In genomic region chr5:135917327-135918058, GRCm38 (mm10) we compare ENCODE assay signal across 15 mouse cellular contexts. TPM values are rescaled to one million over a fixed set of nuclear protein-coding genes. Genes with fewer than 3 reads are reported as not detected.
A peak's percentile ranks its signal among the peaks of the same experiment; 100 is the strongest.
DNase-seq lines count a peak whose midpoint lies in the region; ATAC-seq and TF ChIP-seq lines count a peak whose summit lies in the region.
"Had no signal": no experiment of that assay in that cellular context is flagged by ENCODE, and none has a peak within 500 bp of the region (broad histone marks: within the 10 kb centered on the region; RNA-seq: fewer than 3 reads in every experiment).

No protein-coding gene starts in this region.

- H3K27ac ChIP-seq in heart, embryonic 15.5 days, result peak overlapping the region; percentile 68; the same call in 1 of the 2 replicates
- H3K27ac ChIP-seq in liver, postnatal 0 days (ENCODE audit: low read depth), result no peak overlapping the region
- no peak overlapping the region for H3K27ac ChIP-seq in liver, embryonic 12.5 days
- peak overlapping the region; percentile 99 for H3K27ac ChIP-seq in brown adipose tissue, adult 24 weeks (replicated peaks; ENCODE audit: low read depth, low read length)
- H3K27ac ChIP-seq in hindbrain, embryonic 13.5 days, result no peak overlapping the region
- H3K27ac ChIP-seq: forebrain, embryonic 12.5 days; hindbrain, embryonic 12.5 days; liver, embryonic 15.5 days had no signal

- H3K4me3 ChIP-seq in heart, embryonic 15.5 days, result no peak overlapping the region
- no peak overlapping the region for H3K4me3 ChIP-seq in liver, postnatal 0 days (ENCODE audit: low read depth, low read length)
- H3K4me3 ChIP-seq in liver, embryonic 12.5 days, result no peak overlapping the region
- no peak overlapping the region for H3K4me3 ChIP-seq in G1E (ENCODE audit: low read depth, low read length)
- H3K4me3 ChIP-seq in brown adipose tissue, adult 24 weeks (ENCODE audit: insufficient read depth, low read depth, low read length), result no peak overlapping the region
- H3K4me3 ChIP-seq in hindbrain, embryonic 13.5 days, result no peak overlapping the region
- H3K4me3 ChIP-seq: forebrain, embryonic 12.5 days; hindbrain, embryonic 12.5 days; liver, embryonic 15.5 days had no signal

- no peaks in the 10 kb centered on the region for H3K27me3 ChIP-seq in heart, embryonic 15.5 days
- H3K27me3 ChIP-seq in liver, postnatal 0 days (ENCODE audit: insufficient read depth, low read length), result no peaks in the 10 kb centered on the region
- no peaks in the 10 kb centered on the region for H3K27me3 ChIP-seq in liver, embryonic 12.5 days (replicated peaks)
- H3K27me3 ChIP-seq in G1E (ENCODE audit: insufficient read depth, low read length), result no peaks in the 10 kb centered on the region
- no peaks in the 10 kb centered on the region for H3K27me3 ChIP-seq in hindbrain, embryonic 13.5 days
- H3K27me3 ChIP-seq: forebrain, embryonic 12.5 days; hindbrain, embryonic 12.5 days; liver, embryonic 15.5 days had no signal

- DNase-seq in heart, postnatal 4 days, result no peak
- DNase-seq in liver, postnatal 0 days, result no peak
- no peak for DNase-seq in G1E (ENCODE audit: low spot score)
- no peak for DNase-seq in spleen, postnatal 14 days (ENCODE audit: low spot score in 2 of 2)
- DNase-seq: gastrocnemius, postnatal 14 days; kidney, postnatal 25 days; spleen, adult 18-20 months had no signal

- H3K4me2 ChIP-seq in heart, embryonic 15.5 days, result no peak overlapping the region
- no peak overlapping the region for H3K4me2 ChIP-seq in liver, postnatal 0 days (ENCODE audit: low read depth, low read length)
- no peak overlapping the region for H3K4me2 ChIP-seq in liver, embryonic 12.5 days
- no peak overlapping the region for H3K4me2 ChIP-seq in hindbrain, embryonic 13.5 days
- H3K4me2 ChIP-seq: forebrain, embryonic 12.5 days; hindbrain, embryonic 12.5 days; liver, embryonic 15.5 days had no signal

- H3K9me3 ChIP-seq in heart, embryonic 15.5 days (replicated peaks), result no peaks in the 10 kb centered on the region
- no peaks in the 10 kb centered on the region for H3K9me3 ChIP-seq in liver, postnatal 0 days (ENCODE audit: low read length)
- H3K9me3 ChIP-seq in liver, embryonic 12.5 days (replicated peaks), result no peaks in the 10 kb centered on the region
- no peaks in the 10 kb centered on the region for H3K9me3 ChIP-seq in G1E (replicated peaks)
- H3K9me3 ChIP-seq in hindbrain, embryonic 13.5 days, result no peaks in the 10 kb centered on the region
- H3K9me3 ChIP-seq: forebrain, embryonic 12.5 days; hindbrain, embryonic 12.5 days; liver, embryonic 15.5 days had no signal

- H3K36me3 ChIP-seq in heart, embryonic 15.5 days, result peaks cover 31% of the 10 kb centered on the region
- peaks cover 47% of the 10 kb centered on the region for H3K36me3 ChIP-seq in liver, postnatal 0 days (replicated peaks; ENCODE audit: insufficient read depth, low read length)
- peaks cover 96% of the 10 kb centered on the region for H3K36me3 ChIP-seq in liver, embryonic 12.5 days
- H3K36me3 ChIP-seq in G1E (replicated peaks), result peaks cover 98% of the 10 kb centered on the region
- peaks cover 87% of the 10 kb centered on the region for H3K36me3 ChIP-seq in hindbrain, embryonic 13.5 days

- TF ChIP-seq CTCF in liver, postnatal 0 days (IDR thresholded peaks at IDR 0.05; ENCODE audit: low read depth), result peak; percentile 60
- peak; percentile 21; the same call in 1 of the 2 replicates for TF ChIP-seq CTCF in G1E (IDR thresholded peaks at IDR 0.05; ENCODE audit: low read depth, low read length)

- peaks cover 44% of the 10 kb centered on the region for H3K4me1 ChIP-seq in heart, embryonic 15.5 days (replicated peaks)
- peaks cover 32% of the 10 kb centered on the region for H3K4me1 ChIP-seq in liver, postnatal 0 days (ENCODE audit: insufficient read depth)
- peaks cover 37% of the 10 kb centered on the region for H3K4me1 ChIP-seq in liver, embryonic 12.5 days
- peaks cover 77% of the 10 kb centered on the region for H3K4me1 ChIP-seq in G1E (ENCODE audit: insufficient read depth, low read depth, low read length)
- peaks cover 44% of the 10 kb centered on the region for H3K4me1 ChIP-seq in brown adipose tissue, adult 24 weeks (ENCODE audit: control insufficient read depth, insufficient read depth, insufficient read length, low read length)
- H3K4me1 ChIP-seq in hindbrain, embryonic 13.5 days (replicated peaks), result peaks cover 25% of the 10 kb centered on the region
- H3K4me1 ChIP-seq: forebrain, embryonic 12.5 days; hindbrain, embryonic 12.5 days had no signal

- no peak overlapping the region for H3K9ac ChIP-seq in heart, embryonic 15.5 days
- H3K9ac ChIP-seq in liver, postnatal 0 days (replicated peaks), result no peak overlapping the region
- H3K9ac ChIP-seq in liver, embryonic 12.5 days, result no peak overlapping the region
- no peak overlapping the region for H3K9ac ChIP-seq in hindbrain, embryonic 13.5 days
- H3K9ac ChIP-seq: forebrain, embryonic 12.5 days; hindbrain, embryonic 12.5 days; liver, embryonic 15.5 days had no signal

- WGBS in heart, embryonic 15.5 days, result 89% methylated on average over 8 of the region's 8 CpGs
- WGBS in liver, postnatal 0 days (ENCODE audit: insufficient replicate concordance), result 89% methylated on average over 8 of the region's 8 CpGs
- WGBS in liver, embryonic 12.5 days (ENCODE audit: insufficient replicate concordance), result 86% methylated on average over 8 of the region's 8 CpGs
- 93% methylated on average over 8 of the region's 8 CpGs for WGBS in hindbrain, embryonic 13.5 days

- no peak for ATAC-seq in heart, embryonic 15.5 days (replicated peaks; ENCODE audit: insufficient number of reproducible peaks, insufficient read depth, low FRiP score, low read depth)
- no peak for ATAC-seq in liver, postnatal 0 days
- ATAC-seq in liver, embryonic 12.5 days, result no peak
- no peak for ATAC-seq in G1E (ENCODE audit: extremely low read depth, insufficient number of reproducible peaks, low FRiP score, poor library complexity, severe bottlenecking)
- ATAC-seq in hindbrain, embryonic 13.5 days (ENCODE audit: low FRiP score), result no peak

- no peak for TF ChIP-seq EP300 in liver, postnatal 0 days (IDR thresholded peaks at IDR 0.05; ENCODE audit: low read depth)

RNA-seq across cellular contexts. Expression of gene Ywhag, which starts 16.9 kb away (rescaled TPM):
- 150 and 166 TPM in 2 replicates for polyA plus RNA-seq in heart, embryonic 15.5 days (2015; fragmentation: Nextera tagmentation; extraction: Ambion mirVana)
- 100 to 1,000 TPM; 285 to 292 TPM for total RNA-seq in heart, postnatal 4 days (2021)
- polyA plus RNA-seq in liver, postnatal 0 days (2015; fragmentation: Nextera tagmentation; extraction: Ambion mirVana), result 56.7 and 66.8 TPM in 2 replicates
- 121 and 128 TPM in 2 replicates for polyA plus RNA-seq in liver, embryonic 12.5 days (2016; fragmentation: Nextera tagmentation; extraction: Ambion mirVana)
- total RNA-seq in G1E (2014; fragmentation: Nextera tagmentation) (168 and 200 TPM in 2 replicates), G1E (2017) (73.5 and 99.8 TPM in 2 replicates)
- polyA plus RNA-seq in G1E (2012), result 246 and 281 TPM in 2 replicates
- polyA plus RNA-seq in brown adipose tissue, adult 24 weeks (2012; ENCODE audit: insufficient read depth, insufficient read length, missing spikeins), result 499 and 545 TPM in 2 replicates
- polyA plus RNA-seq in hindbrain, embryonic 13.5 days (2015; fragmentation: Nextera tagmentation; extraction: Ambion mirVana), result 646 and 674 TPM in 2 replicates

RNA-seq across cellular contexts. Expression of gene Hspb1, which starts 29.8 kb away (rescaled TPM):
- polyA plus RNA-seq in heart, embryonic 15.5 days (2015; fragmentation: Nextera tagmentation; extraction: Ambion mirVana), result 743 and 952 TPM in 2 replicates
- 100 to 1,000 TPM; 397 to 401 TPM for total RNA-seq in heart, postnatal 4 days (2021)
- 4.5 and 9.1 TPM in 2 replicates for polyA plus RNA-seq in liver, postnatal 0 days (2015; fragmentation: Nextera tagmentation; extraction: Ambion mirVana)
- 7.4 TPM in 2 replicates for polyA plus RNA-seq in liver, embryonic 12.5 days (2016; fragmentation: Nextera tagmentation; extraction: Ambion mirVana)
- total RNA-seq in G1E (2014; fragmentation: Nextera tagmentation) (not detected in 2 replicates), G1E (2017) (0.12 TPM in 1 of 2 replicates, not detected in the other)
- not detected in 2 replicates for polyA plus RNA-seq in G1E (2012)
- polyA plus RNA-seq in brown adipose tissue, adult 24 weeks (2012; ENCODE audit: insufficient read depth, insufficient read length, missing spikeins), result 233 and 423 TPM in 2 replicates
- polyA plus RNA-seq in hindbrain, embryonic 13.5 days (2015; fragmentation: Nextera tagmentation; extraction: Ambion mirVana), result 8.9 and 10.3 TPM in 2 replicates
- total RNA-seq: megakaryocyte, adult 5-6 weeks had no signal

RNA-seq across cellular contexts. Expression of gene Ssc4d, which starts 56.8 kb away (rescaled TPM):
- 0.44 and 0.86 TPM in 2 replicates for polyA plus RNA-seq in heart, embryonic 15.5 days (2015; fragmentation: Nextera tagmentation; extraction: Ambion mirVana)
- under 1 TPM; 0.36 to 0.69 TPM for total RNA-seq in heart, postnatal 4 days (2021)
- 1.7 and 1.9 TPM in 2 replicates for polyA plus RNA-seq in liver, postnatal 0 days (2015; fragmentation: Nextera tagmentation; extraction: Ambion mirVana)
- 2.0 TPM in 2 replicates for polyA plus RNA-seq in liver, embryonic 12.5 days (2016; fragmentation: Nextera tagmentation; extraction: Ambion mirVana)
- total RNA-seq in G1E (2014; fragmentation: Nextera tagmentation), result 9.1 and 16.4 TPM in 2 replicates
- 3.2 and 5.5 TPM in 2 replicates for total RNA-seq in G1E (2017)
- polyA plus RNA-seq in G1E (2012), result 1.1 and 1.5 TPM in 2 replicates
- polyA plus RNA-seq in brown adipose tissue, adult 24 weeks (2012; ENCODE audit: insufficient read depth, insufficient read length, missing spikeins), result 2.9 and 6.7 TPM in 2 replicates
- 0.61 and 1.4 TPM in 2 replicates for polyA plus RNA-seq in hindbrain, embryonic 13.5 days (2015; fragmentation: Nextera tagmentation; extraction: Ambion mirVana)

Comparison
In these comparisons a context has a peak if more than half of its experiments do, and no peak if none do; other contexts are left out.
1. H3K27ac ChIP-seq: peak in heart, embryonic 15.5 days (single experiment) and brown adipose tissue, adult 24 weeks (single experiment); none in liver, postnatal 0 days (single experiment), liver, embryonic 12.5 days (single experiment) and hindbrain, embryonic 13.5 days (single experiment).
2. RNA of gene Hspb1, which starts 29.8 kb away (polyA plus RNA-seq): 743 to 952 TPM in heart, embryonic 15.5 days and 233 to 423 TPM in brown adipose tissue, adult 24 weeks; 8.9 to 10.3 TPM in hindbrain, embryonic 13.5 days, 7.4 TPM in liver, embryonic 12.5 days, 4.5 to 9.1 TPM in liver, postnatal 0 days and not detected in G1E; every median in the first group is over 10 times any median in the second.